Mouse (Mus musculus) liver, embryonic 14.5 days (tissue): ENCODE measurements around the gene Adgrl1. TPM values are rescaled to one million over a fixed set of nuclear protein-coding genes. Genes with fewer than 3 reads are reported as not detected.

Experiments used
- ATAC-seq: fragments of 200-750 bp; cut with Nextera tagmentation; 2 replicates; pipeline ENCODE4 v1.8.0; 2017; ENCODE audit warnings: moderate number of reproducible peaks, mild to moderate bottlenecking, moderate library complexity; ENCODE audit not compliant: insufficient read depth
- DNase-seq, 3 experiments: peaks; one replicate each; pipeline ENCODE4 v3.0.0-alpha.2; 2012 to 2013; ENCODE audit warnings: low read depth in 3 of 3, low spot score in 3 of 3
- H3K27ac ChIP-seq: fragments of 300-500 bp; sonication (generic); 2 replicates; pipeline ENCODE4 v1.5.1; 2014; ENCODE audit warnings: moderate library complexity, mild to moderate bottlenecking, control low read depth, inconsistent platforms
- H3K27me3 ChIP-seq: fragments of 300-500 bp; sonication (generic); 2 replicates; pipeline ENCODE4 v1.6.1; 2014; ENCODE audit warnings: mild to moderate bottlenecking, low read length, moderate library complexity; ENCODE audit not compliant: control insufficient read depth, insufficient read depth
- H3K36me3 ChIP-seq: fragments of 300-500 bp; sonication (generic); replicated peaks from 2 replicates; pipeline ENCODE4 v1.6.1; 2014; ENCODE audit warnings: low read depth; ENCODE audit not compliant: control insufficient read depth, insufficient read depth
- H3K4me1 ChIP-seq, 2 experiments: fragments of 200-500 bp in 1 of 2; fragments of 300-500 bp in 1 of 2; sonication (generic) in 1 of 2; replicated peaks; 2 replicates each; pipeline ENCODE4 v1.6.1; 2012 to 2014; ENCODE audit warnings: antibody characterized with exemption in 1 of 2, inconsistent platforms in 1 of 2, low read length in 1 of 2; ENCODE audit not compliant: control insufficient read depth in 2 of 2, insufficient read depth in 2 of 2
- H3K4me2 ChIP-seq: fragments of 300-500 bp; sonication (generic); 2 replicates; pipeline ENCODE4 v1.6.1; 2014; ENCODE audit warnings: low read depth, mild to moderate bottlenecking, control low read depth, moderate library complexity
- H3K4me3 ChIP-seq, 2 experiments: fragments of 200-500 bp in 1 of 2; fragments of 300-500 bp in 1 of 2; sonication (generic) in 1 of 2; 2 replicates each; pipeline ENCODE4 v1.5.1; 2012 to 2014; ENCODE audit warnings: low read depth in 2 of 2, low read length in 2 of 2, mild to moderate bottlenecking in 2 of 2, control low read depth in 1 of 2, inconsistent platforms in 1 of 2, moderate library complexity in 1 of 2; ENCODE audit not compliant: insufficient read depth in 1 of 2
- H3K9ac ChIP-seq: fragments of 300-500 bp; sonication (generic); replicated peaks from 2 replicates; pipeline ENCODE4 v1.6.1; 2014; ENCODE audit warnings: mild to moderate bottlenecking, control low read depth, moderate library complexity
- H3K9me3 ChIP-seq: fragments of 300-500 bp; sonication (generic); 2 replicates; pipeline ENCODE4 v1.6.1; 2016; ENCODE audit warnings: low read length, mixed read lengths; ENCODE audit not compliant: control insufficient read depth
- CTCF ChIP-seq: IDR thresholded peaks from 2 replicates; pipeline ENCODE4 v1.5.1; 2016; ENCODE audit warnings: antibody characterized with exemption, low read depth, control low read depth
- EP300 ChIP-seq: IDR thresholded peaks from 2 replicates; pipeline ENCODE4 v1.6.1; 2016; ENCODE audit warnings: antibody characterized with exemption, low read depth
- WGBS: fragments of 180-500 bp; shearing (Covaris S2); extraction: QIAGEN DNeasy Blood & Tissue Kit; methylation state at CpG from one replicate; pipeline ENCODE4 v1.1.7; 2014; ENCODE audit not compliant: insufficient replicate concordance; 5-methylcytosine and 5-hydroxymethylcytosine counted together
- polyA plus RNA-seq, 2 experiments: library from polyadenylated mRNA; depleted of rRNA in 1 of 2; stranded (reverse) in 1 of 2; unstranded in 1 of 2; fragments of >200 nt; fragmentation: Nextera tagmentation in 1 of 2; extraction: Ambion mirVana in 1 of 2; gene quantifications; 2 replicates each; pipeline versions ENCODE4 v1.2.1 to v1.2.3; 2012 to 2014

The Adgrl1 gene
- polyA plus RNA-seq, 2 experiments = 1.2 to 4.5 TPM

- WGBS = 46% methylated on average over 5 of the region's 5 CpGs
- H3K4me1 ChIP-seq = peaks cover 3 to 15% of the 10 kb centered on the region in 2 experiments
- H3K27me3 ChIP-seq = no peaks in the 10 kb centered on the region
- no peaks in the 10 kb centered on the region for H3K36me3 ChIP-seq
- ATAC-seq (no peak), DNase-seq (no peak)
- no peak overlapping the region for H3K4me3 ChIP-seq
- no peaks in the 10 kb centered on the region for H3K9me3 ChIP-seq
- H3K27ac ChIP-seq = no peak overlapping the region
- TF ChIP-seq EP300 = no peak
- TF ChIP-seq CTCF = no peak
- no peak overlapping the region for H3K4me2 ChIP-seq
- no peak overlapping the region for H3K9ac ChIP-seq
Observed at GRCm38 (mm10) chr8:83911809-83912731, 12.2 kb downstream of the Adgrl1 start.

- WGBS = 20% methylated on average over 3 of the region's 3 CpGs
- Histone ChIP-seq H3K9ac (no peak overlapping the region), H3K27ac (no peak overlapping the region), H3K4me3 (no peak overlapping the region), H3K4me1 (peaks cover 3 to 25% of the 10 kb centered on the region in 2 experiments), H3K4me2 (no peak overlapping the region), H3K9me3 (no peaks in the 10 kb centered on the region), H3K27me3 (no peaks in the 10 kb centered on the region), H3K36me3 (no peaks in the 10 kb centered on the region)
- ATAC-seq (peak; percentile 23; the same call in 1 of the 2 replicates), DNase-seq (no peak)
- TF ChIP-seq CTCF (no peak), EP300 (no peak)
Observed at GRCm38 (mm10) chr8:83914232-83914631, 14.3 kb downstream of the Adgrl1 start.

GRCm38 (mm10) chr8:83914860-83915259 lies 15.0 kb downstream of the Adgrl1 start:
- no peak overlapping the region for H3K4me2 ChIP-seq
- TF ChIP-seq EP300 = no peak
- TF ChIP-seq CTCF = no peak
- WGBS = 27% methylated on average over 5 of the region's 5 CpGs
- H3K36me3 ChIP-seq = no peaks in the 10 kb centered on the region
- H3K9me3 ChIP-seq = no peaks in the 10 kb centered on the region
- no peak overlapping the region for H3K4me3 ChIP-seq
- no peaks in the 10 kb centered on the region for H3K27me3 ChIP-seq
- ATAC-seq = no peak
- H3K9ac ChIP-seq = no peak overlapping the region
- no peak for DNase-seq
- H3K4me1 ChIP-seq = peaks cover 3 to 29% of the 10 kb centered on the region in 2 experiments
- H3K27ac ChIP-seq = no peak overlapping the region

- Histone ChIP-seq H3K4me1 (peaks cover 3 to 29% of the 10 kb centered on the region in 2 experiments), H3K4me2 (no peak overlapping the region), H3K27me3 (no peaks in the 10 kb centered on the region), H3K36me3 (no peaks in the 10 kb centered on the region), H3K4me3 (no peak overlapping the region), H3K9me3 (no peaks in the 10 kb centered on the region), H3K9ac (no peak overlapping the region), H3K27ac (no peak overlapping the region)
- DNase-seq = no peak
- TF ChIP-seq CTCF (no peak), EP300 (no peak)
- ATAC-seq = no peak
- 42% methylated on average over 5 of the region's 5 CpGs for WGBS
Observed at GRCm38 (mm10) chr8:83916015-83916414, 16.1 kb downstream of the Adgrl1 start.

GRCm38 (mm10) chr8:83917566-83917965 lies 17.7 kb downstream of the Adgrl1 start:
- H3K4me2 ChIP-seq = no peak overlapping the region
- no peak overlapping the region for H3K27ac ChIP-seq
- no peak for TF ChIP-seq EP300
- no peak for TF ChIP-seq CTCF
- H3K4me3 ChIP-seq = no peak overlapping the region
- ATAC-seq = no peak
- H3K27me3 ChIP-seq = no peaks in the 10 kb centered on the region
- no peaks in the 10 kb centered on the region for H3K36me3 ChIP-seq
- H3K4me1 ChIP-seq = peaks cover 3 to 27% of the 10 kb centered on the region in 2 experiments
- DNase-seq = no peak
- H3K9me3 ChIP-seq = no peaks in the 10 kb centered on the region
- H3K9ac ChIP-seq = no peak overlapping the region
- 63% methylated on average over 6 of the region's 6 CpGs for WGBS
